Mouse (Mus musculus): ENCODE measurements around the gene Gm6993.

Gene Gm6993

GRCm38 (mm10) chr12:31265005-31265721, 24.6 kb downstream of the Gm6993 start, which contains the start of gene Lamb1:
Gene Lamb1, plus strand, starts transcription at chr12:31265234.
- CTCF ChIA-PET, result interaction anchor here in 3 of 4 experiments (0.9 to 1.5 kb wide), 5 partner anchors 30 to 97 kb away, joined by 3 to 5 read pairs (median 4); no protein-coding TSS in a partner anchor
- POLR2A ChIA-PET, result interaction anchor here in 3 of 4 experiments (0.8 to 4.1 kb wide), 25 partner anchors 8 to 684 kb away, joined by 3 to 20 read pairs (median 4); partner anchors contain the start of gene Dld (in 1 of the 3)

DNA sequence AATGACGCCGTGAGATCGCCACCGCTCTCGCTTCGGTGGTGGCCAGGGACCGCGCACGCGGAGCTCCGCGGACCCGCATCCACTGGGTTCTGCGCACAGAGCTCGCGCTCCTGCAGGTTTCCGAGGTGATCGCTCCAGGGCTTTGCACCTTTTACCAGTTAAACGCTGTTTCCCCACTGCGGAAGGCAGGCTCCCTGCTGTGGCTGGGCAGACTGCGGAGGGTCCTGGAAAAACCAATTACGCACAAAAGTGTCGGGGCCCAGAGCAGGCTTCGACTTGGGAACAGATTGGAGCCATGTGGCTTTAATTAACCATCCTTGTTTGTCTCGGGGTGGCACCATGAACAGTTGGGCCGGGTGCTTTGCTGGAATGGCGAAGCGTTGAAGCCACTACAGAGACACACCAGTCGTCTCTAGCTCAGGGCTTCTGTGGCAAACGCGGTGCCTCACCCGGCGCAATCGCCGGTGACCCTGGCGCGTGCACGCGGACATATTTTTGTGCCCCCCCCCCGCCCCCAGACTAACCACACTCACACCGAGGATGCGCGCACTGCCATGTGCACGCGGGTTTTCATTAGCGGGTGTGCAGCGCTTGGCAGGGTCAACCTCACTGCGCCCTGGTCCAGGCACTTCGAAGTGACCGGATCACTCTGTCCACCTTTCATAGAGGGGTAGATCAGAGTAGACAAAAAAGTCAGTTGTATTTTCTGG, 25.3 kb downstream of the Gm6993 start:
- ChIA-PET CTCF (interaction anchor here in 1 of 4 experiments (0.9 kb wide), 1 partner anchor 98 kb away, joined by 4 read pairs; no protein-coding TSS in a partner anchor), POLR2A (interaction anchor here in 3 of 4 experiments (0.8 to 4.1 kb wide), 22 partner anchors 9 to 684 kb away, joined by 3 to 20 read pairs (median 4); no protein-coding TSS in a partner anchor)

- CTCF ChIA-PET, result no interaction called here
- POLR2A ChIA-PET, result interaction anchor here in 3 of 4 experiments (0.5 to 4.1 kb wide), 13 partner anchors 9 to 1555 kb away, joined by 3 to 17 read pairs (median 3); no protein-coding TSS in a partner anchor
These were observed 26.1 kb downstream of the Gm6993 start for GRCm38 (mm10) chr12:31266686-31267085.

DNA sequence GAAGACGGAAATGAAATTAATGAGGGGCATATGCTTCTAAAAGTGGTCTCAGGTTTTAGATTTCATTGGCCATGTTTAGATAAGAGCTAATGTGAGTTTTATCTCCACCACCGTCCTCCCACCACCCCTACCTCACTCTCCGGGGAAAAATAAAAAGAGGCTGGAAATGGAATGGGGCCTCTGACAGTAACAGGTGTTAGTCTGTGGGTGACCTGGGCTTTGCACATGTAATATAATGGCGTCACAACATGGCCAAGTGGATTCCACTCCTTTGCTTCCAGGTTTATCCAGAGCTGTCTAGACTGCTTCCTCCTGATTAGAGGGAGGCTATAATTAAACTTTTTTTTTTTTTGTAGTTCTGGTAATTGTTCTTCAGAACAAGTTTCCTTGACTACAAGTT, 26.8 kb downstream of the Gm6993 start:
- POLR2A ChIA-PET, result interaction anchor here in 2 of 4 experiments (0.8 to 4.1 kb wide), 7 partner anchors 8 to 42 kb away, joined by 3 to 17 read pairs (median 3); no protein-coding TSS in a partner anchor
- CTCF ChIA-PET, result no interaction called here

GRCm38 (mm10) chr12:31268315-31268714, 27.7 kb downstream of the Gm6993 start:
- CTCF ChIA-PET, result no interaction called here
- POLR2A ChIA-PET, result no interaction called here

DNA sequence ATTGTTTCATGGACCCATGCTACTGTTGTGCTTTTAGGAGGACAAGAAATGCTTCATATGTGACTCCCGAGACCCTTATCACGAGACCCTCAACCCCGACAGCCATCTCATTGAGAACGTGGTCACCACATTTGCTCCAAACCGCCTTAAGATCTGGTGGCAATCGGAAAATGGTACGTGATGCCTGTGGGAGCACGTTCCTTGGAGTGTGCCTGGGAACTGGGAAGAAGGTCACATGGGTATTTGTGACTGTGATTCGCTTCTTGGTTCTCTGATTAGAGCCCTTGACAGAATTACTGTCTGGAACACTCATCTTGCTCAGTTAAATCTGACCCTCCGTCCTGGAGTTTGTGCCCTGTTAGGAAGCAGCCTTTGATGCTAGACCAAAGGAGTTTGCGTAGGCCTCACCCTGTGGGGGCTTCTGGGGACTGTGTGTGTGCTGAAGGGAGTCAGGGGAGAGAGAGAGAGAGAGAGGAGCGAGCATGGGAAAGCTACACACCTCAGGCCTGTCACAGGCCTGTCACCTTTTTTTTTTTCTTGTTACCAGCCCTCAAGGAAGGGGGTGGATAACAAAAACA, 28.5 kb downstream of the Gm6993 start:
- CTCF ChIA-PET, result interaction anchor here in 1 of 4 experiments (0.6 kb wide), 1 partner anchor 101 kb away, joined by 3 read pairs; no protein-coding TSS in a partner anchor
- POLR2A ChIA-PET, result interaction anchor here in 1 of 4 experiments (0.6 to 1.5 kb wide), 2 partner anchors 11 to 24 kb away, joined by 3 to 4 read pairs; no protein-coding TSS in a partner anchor

GRCm38 (mm10) chr12:31270361-31270760, 29.8 kb downstream of the Gm6993 start:
- CTCF ChIA-PET, result interaction anchor here in 2 of 4 experiments (0.6 to 1.3 kb wide), 3 partner anchors 11 to 145 kb away, joined by 3 to 4 read pairs (median 4); no protein-coding TSS in a partner anchor
- POLR2A ChIA-PET, result interaction anchor here in 2 of 4 experiments (0.7 to 1.5 kb wide), 2 partner anchors 23 to 30 kb away, joined by 3 read pairs; partner anchors contain the start of gene Gm6993 (in 1 of the 2)

- ChIA-PET POLR2A (interaction anchor here in 2 of 4 experiments (0.5 to 1.5 kb wide), 3 partner anchors 22 to 44 kb away, joined by 3 read pairs; partner anchors contain the start of gene Gm6993 (in 1 of the 2)), CTCF (interaction anchor here in 2 of 4 experiments (0.6 to 1.3 kb wide), 3 partner anchors 11 to 145 kb away, joined by 3 to 4 read pairs (median 4); no protein-coding TSS in a partner anchor)
These were observed 30.2 kb downstream of the Gm6993 start for GRCm38 (mm10) chr12:31270776-31271175.

DNA sequence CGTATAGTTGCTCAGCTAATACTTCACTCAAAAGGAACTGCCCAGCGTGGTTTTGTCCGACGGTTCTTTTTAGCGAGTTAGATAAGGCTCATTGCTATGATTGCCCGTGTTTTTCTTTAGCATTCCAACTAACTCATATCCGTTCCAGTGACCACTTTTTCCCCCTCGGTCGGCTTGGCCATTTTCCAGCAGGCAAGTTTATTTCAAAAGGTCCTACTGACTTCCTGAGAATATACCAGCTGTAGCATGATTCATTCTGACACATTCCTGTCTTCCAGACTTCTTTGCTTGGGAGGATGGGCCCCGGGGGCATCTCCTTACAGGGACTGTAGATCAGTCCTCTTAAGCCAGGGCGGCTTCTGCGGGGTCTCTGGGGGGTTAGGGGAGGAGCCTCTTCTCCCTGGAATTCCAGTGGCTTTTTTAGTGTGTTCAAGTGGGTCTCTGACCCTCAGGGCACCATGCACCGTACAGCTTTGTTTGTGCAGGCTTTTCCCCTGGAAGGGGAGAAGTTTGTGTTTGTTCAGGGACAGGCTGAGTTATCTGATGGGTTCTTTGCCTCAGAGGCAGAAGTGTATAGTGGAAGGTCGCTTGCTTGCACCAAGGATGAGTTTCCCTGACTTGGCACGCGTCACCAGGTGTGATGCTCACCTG, 30.9 kb downstream of the Gm6993 start:
- POLR2A ChIA-PET, result interaction anchor here in 1 of 4 experiments (0.5 kb wide), 1 partner anchor 44 kb away, joined by 3 read pairs; no protein-coding TSS in a partner anchor
- CTCF ChIA-PET, result no interaction called here

DNA sequence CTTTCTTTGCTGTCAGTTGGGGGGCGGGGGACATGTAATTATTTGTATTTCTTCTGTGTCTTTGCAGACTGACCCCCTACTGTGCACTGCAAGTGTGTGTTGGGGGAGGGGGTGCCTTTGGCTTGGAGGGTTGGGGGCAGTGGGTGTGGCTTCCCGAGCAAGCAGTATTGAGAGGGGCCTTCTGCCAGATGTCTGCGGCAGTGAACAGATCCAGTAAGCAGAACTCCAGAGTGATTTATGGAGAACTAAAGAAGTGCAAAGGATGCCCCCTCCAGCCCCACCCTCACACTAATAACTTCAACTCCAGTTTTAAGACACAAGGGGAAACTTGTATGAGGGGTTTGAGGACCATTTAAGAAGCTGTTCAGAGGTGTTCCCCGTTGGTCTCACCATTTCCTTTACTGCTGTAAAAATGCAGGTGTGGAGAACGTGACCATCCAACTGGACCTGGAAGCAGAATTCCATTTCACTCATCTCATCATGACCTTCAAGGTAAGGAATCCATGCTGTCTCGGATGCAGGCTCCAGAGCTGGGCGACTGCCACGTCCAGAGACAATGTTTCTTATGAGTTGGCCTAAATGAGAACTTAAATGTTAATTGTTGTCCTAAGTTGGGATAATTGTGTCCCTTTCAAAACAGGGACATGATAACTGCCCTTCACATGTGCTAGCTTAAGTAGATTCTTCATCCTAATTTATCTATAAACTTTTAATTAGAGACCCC, 31.6 kb downstream of the Gm6993 start:
- CTCF ChIA-PET, result no interaction called here
- POLR2A ChIA-PET, result no interaction called here

GRCm38 (mm10) chr12:31272846-31273245, 32.3 kb downstream of the Gm6993 start:
- ChIA-PET POLR2A (no interaction called here), CTCF (no interaction called here)

- POLR2A ChIA-PET, result interaction anchor here in 1 of 4 experiments (1.1 to 1.6 kb wide), 2 partner anchors 9 to 60 kb away, joined by 3 to 6 read pairs; no protein-coding TSS in a partner anchor
- CTCF ChIA-PET, result no interaction called here
These were observed 33.1 kb downstream of the Gm6993 start for GRCm38 (mm10) chr12:31273646-31274045.

DNA sequence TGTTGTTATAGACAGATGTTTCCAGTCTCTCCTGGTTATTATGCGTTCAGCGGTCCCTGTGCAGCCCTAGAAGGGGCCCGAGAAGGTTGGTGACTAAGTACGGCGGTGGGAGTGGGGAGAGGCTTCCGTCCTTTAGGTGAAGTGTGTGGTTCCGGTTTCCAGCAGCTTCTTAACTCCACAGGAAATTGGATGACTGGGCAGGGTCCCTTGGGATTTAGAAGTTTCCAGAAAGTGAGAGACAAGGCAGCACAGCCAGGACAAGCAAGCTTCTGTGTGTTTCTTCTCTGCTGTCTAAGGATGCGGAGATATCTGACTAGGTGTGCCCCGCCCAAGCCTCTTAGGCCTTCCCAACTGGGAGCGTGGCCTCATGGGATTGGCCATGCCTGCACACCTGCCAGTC, 34.8 kb downstream of the Gm6993 start:
- CTCF ChIA-PET, result no interaction called here
- POLR2A ChIA-PET, result interaction anchor here in 2 of 4 experiments (0.8 to 2.0 kb wide), 7 partner anchors 9 to 51 kb away, joined by 3 to 9 read pairs (median 4); no protein-coding TSS in a partner anchor

DNA sequence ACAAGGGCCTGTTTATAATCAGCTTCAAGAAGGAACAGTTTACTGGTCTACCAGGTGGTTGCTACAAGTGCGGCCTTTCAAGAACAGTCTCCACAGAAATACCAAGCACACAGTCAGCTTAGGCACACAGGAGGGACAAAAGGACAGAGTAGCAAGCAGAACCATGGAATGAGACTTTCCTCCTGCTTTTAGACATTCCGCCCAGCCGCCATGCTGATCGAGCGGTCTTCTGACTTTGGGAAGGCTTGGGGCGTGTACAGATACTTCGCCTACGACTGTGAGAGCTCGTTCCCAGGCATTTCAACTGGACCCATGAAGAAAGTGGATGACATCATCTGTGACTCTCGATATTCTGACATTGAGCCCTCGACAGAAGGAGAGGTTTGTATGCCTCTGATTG, 37.7 kb downstream of the Gm6993 start:
- POLR2A ChIA-PET, result no interaction called here
- CTCF ChIA-PET, result no interaction called here

- POLR2A ChIA-PET, result interaction anchor here in 2 of 4 experiments (0.7 to 1.5 kb wide), 5 partner anchors 11 to 27 kb away, joined by 3 to 4 read pairs (median 3); partner anchors contain the start of gene Lamb1 (in 1 of the 2)
- CTCF ChIA-PET, result no interaction called here
These were observed 39.7 kb downstream of the Gm6993 start for GRCm38 (mm10) chr12:31280318-31280717.

DNA sequence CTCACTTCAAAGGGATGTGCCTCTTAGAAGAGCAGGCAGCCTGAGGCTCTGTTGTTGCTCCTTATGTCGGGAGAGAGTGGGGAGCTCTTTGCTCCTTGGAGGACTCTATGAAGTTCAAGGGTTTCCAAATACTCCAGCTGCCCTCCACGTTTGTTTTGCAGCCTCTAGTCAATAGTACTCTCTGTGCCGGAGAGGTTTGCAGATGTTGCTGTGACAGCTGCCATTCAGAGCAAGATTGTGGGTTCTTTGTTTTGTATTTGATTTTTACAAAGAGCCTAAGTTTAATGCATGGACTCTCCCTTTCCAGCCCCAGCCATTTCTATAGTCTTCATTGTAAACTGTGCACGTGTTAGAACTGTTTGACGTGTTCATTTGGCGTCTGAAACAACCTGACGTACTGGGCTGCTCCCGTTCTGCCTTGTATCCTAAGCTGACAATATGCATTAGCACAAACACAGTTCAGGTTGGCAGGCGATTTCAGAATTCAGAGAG, 40.6 kb downstream of the Gm6993 start:
- ChIA-PET POLR2A (interaction anchor here in 2 of 4 experiments (0.7 to 1.5 kb wide), 2 partner anchors 12 to 28 kb away, joined by 3 read pairs; no protein-coding TSS in a partner anchor), CTCF (interaction anchor here in 1 of 4 experiments (0.7 kb wide), 1 partner anchor 11 kb away, joined by 4 read pairs; no protein-coding TSS in a partner anchor)

GRCm38 (mm10) chr12:31282241-31282640, 41.7 kb downstream of the Gm6993 start:
- ChIA-PET CTCF (no interaction called here), POLR2A (no interaction called here)
